In genomic region chr10:8283991-8284390, GRCm38 (mm10) we compare ENCODE assay signal across 14 mouse cellular contexts.
"Had no signal": no experiment of that assay in that cellular context is flagged by ENCODE, and none has a peak within 500 bp of the region (broad histone marks: within the 10 kb centered on the region; RNA-seq: fewer than 3 reads in every experiment).

No protein-coding gene starts in this region.

- H3K9me3 ChIP-seq: limb, embryonic 13.5 days; midbrain, embryonic 10.5 days; neural tube, embryonic 13.5 days had no signal

- H3K27ac ChIP-seq: layer of hippocampus, adult 2 months; limb, embryonic 13.5 days; liver, embryonic 14.5 days; midbrain, embryonic 10.5 days; neural tube, embryonic 13.5 days had no signal

- H3K9ac ChIP-seq: limb, embryonic 13.5 days; liver, embryonic 14.5 days; neural tube, embryonic 13.5 days had no signal

- DNase-seq: kidney, postnatal 10 days; kidney, postnatal 4 days; lung, adult 18-20 months; lung, postnatal 10 days; lung, postnatal 4 days; midbrain, embryonic 14.5 days; retina, postnatal 1 day; right cerebral cortex, postnatal 4 days; spleen, adult 18-20 months had no signal

- H3K4me3 ChIP-seq: layer of hippocampus, adult 2 months; limb, embryonic 13.5 days; midbrain, embryonic 10.5 days; neural tube, embryonic 13.5 days had no signal

- H3K27me3 ChIP-seq: limb, embryonic 13.5 days; neural tube, embryonic 13.5 days had no signal

- H3K4me2 ChIP-seq: limb, embryonic 13.5 days; neural tube, embryonic 13.5 days had no signal

- H3K36me3 ChIP-seq: midbrain, embryonic 10.5 days; neural tube, embryonic 13.5 days had no signal
